Mouse (Mus musculus) limb, embryonic 10.5 days (tissue): ENCODE data around the gene Selenos. TPM values are rescaled to one million over a fixed set of nuclear protein-coding genes. Genes with fewer than 3 reads are reported as not detected.

Experiments
- DNase-seq: peaks from one replicate; pipeline ENCODE4 v3.0.0-alpha.2; 2017; ENCODE audit warnings: low spot score
- H3K27ac ChIP-seq: fragments of 300-500 bp; sonication (generic); 2 replicates; pipeline ENCODE4 v1.5.1; 2016; ENCODE audit warnings: mild to moderate bottlenecking
- H3K27me3 ChIP-seq: fragments of 300-500 bp; sonication (generic); 2 replicates; pipeline ENCODE4 v1.6.1; 2016; ENCODE audit warnings: low read depth, mild to moderate bottlenecking; ENCODE audit not compliant: poor library complexity, severe bottlenecking
- H3K36me3 ChIP-seq: fragments of 300-500 bp; sonication (generic); 2 replicates; pipeline ENCODE4 v1.6.1; 2016; ENCODE audit warnings: mild to moderate bottlenecking, moderate library complexity
- H3K4me1 ChIP-seq: fragments of 300-500 bp; sonication (generic); 2 replicates; pipeline ENCODE4 v1.6.1; 2016
- H3K4me3 ChIP-seq: fragments of 300-500 bp; sonication (generic); 2 replicates; pipeline ENCODE4 v1.5.1; 2016; ENCODE audit warnings: mild to moderate bottlenecking, moderate library complexity
- H3K9me3 ChIP-seq: fragments of 300-500 bp; sonication (generic); replicated peaks from 2 replicates; pipeline ENCODE4 v1.6.1; 2016; ENCODE audit warnings: mild to moderate bottlenecking
- WGBS: fragments of 180-500 bp; shearing (Covaris S2); methylation state at CpG from one replicate; pipeline ENCODE4 v1.1.7; 2016; 5-methylcytosine and 5-hydroxymethylcytosine counted together
- polyA plus RNA-seq: library from polyadenylated mRNA; unstranded; fragments of >200 nt; fragmentation: Nextera tagmentation; extraction: Ambion mirVana; gene quantifications from 2 replicates; pipeline ENCODE4 v1.2.1, GENCODE M21; 2016

Gene Selenos
- polyA plus RNA-seq, 1 experiment from 2014 or later = 83.0 TPM

- Histone ChIP-seq H3K4me3 (no peak overlapping the region), H3K9me3 (no peaks in the 10 kb centered on the region), H3K27me3 (no peaks in the 10 kb centered on the region), H3K4me1 (peaks cover 15% of the 10 kb centered on the region; the same call in 1 of the 2 replicates), H3K36me3 (peaks cover 55% of the 10 kb centered on the region), H3K27ac (no peak overlapping the region)
- DNase-seq = no peak
- whole genome bisulfite sequencing = 92% methylated on average over 4 of the region's 4 CpGs
These were observed 52.5 kb downstream of the Selenos start for GRCm38 (mm10) chr7:66131776-66132421.

- 96% methylated on average over 3 of the region's 3 CpGs for WGBS
- Histone ChIP-seq H3K27ac (no peak overlapping the region), H3K27me3 (no peaks in the 10 kb centered on the region), H3K4me3 (no peak overlapping the region), H3K4me1 (peaks cover 10% of the 10 kb centered on the region; the same call in 1 of the 2 replicates), H3K36me3 (peaks cover 44% of the 10 kb centered on the region), H3K9me3 (no peaks in the 10 kb centered on the region)
- DNase-seq = no peak
These were observed 54.7 kb downstream of the Selenos start for GRCm38 (mm10) chr7:66134154-66134553.

GRCm38 (mm10) chr7:66135644-66136043 is 56.2 kb downstream of the Selenos start:
- Histone ChIP-seq H3K36me3 (peaks cover 41% of the 10 kb centered on the region), H3K27me3 (no peaks in the 10 kb centered on the region), H3K27ac (no peak overlapping the region), H3K9me3 (no peaks in the 10 kb centered on the region), H3K4me1 (peaks cover 10% of the 10 kb centered on the region; the same call in 1 of the 2 replicates), H3K4me3 (no peak overlapping the region)
- DNase-seq = no peak
- WGBS = 94% methylated on average over 3 of the region's 3 CpGs

GRCm38 (mm10) chr7:66136187-66136586 is 56.7 kb downstream of the Selenos start:
- Histone ChIP-seq H3K4me1 (peaks cover 10% of the 10 kb centered on the region; the same call in 1 of the 2 replicates), H3K27ac (no peak overlapping the region), H3K36me3 (peaks cover 36% of the 10 kb centered on the region), H3K27me3 (no peaks in the 10 kb centered on the region), H3K9me3 (no peaks in the 10 kb centered on the region), H3K4me3 (no peak overlapping the region)
- no peak for DNase-seq

GRCm38 (mm10) chr7:66137309-66137708 is 57.9 kb downstream of the Selenos start:
- Histone ChIP-seq H3K4me3 (no peak overlapping the region), H3K4me1 (peaks cover 10% of the 10 kb centered on the region; the same call in 1 of the 2 replicates), H3K9me3 (no peaks in the 10 kb centered on the region), H3K36me3 (peaks cover 25% of the 10 kb centered on the region), H3K27me3 (no peaks in the 10 kb centered on the region), H3K27ac (no peak overlapping the region)
- no peak for DNase-seq
- WGBS = 94% methylated on average over 4 of the region's 4 CpGs

- Histone ChIP-seq H3K9me3 (no peaks in the 10 kb centered on the region), H3K4me1 (peaks cover 10% of the 10 kb centered on the region; the same call in 1 of the 2 replicates), H3K27me3 (no peaks in the 10 kb centered on the region), H3K4me3 (no peak overlapping the region), H3K27ac (no peak overlapping the region), H3K36me3 (peaks cover 28% of the 10 kb centered on the region)
- 78% methylated on average over 4 of the region's 4 CpGs for WGBS
- no peak for DNase-seq
These were observed 58.9 kb downstream of the Selenos start for GRCm38 (mm10) chr7:66138301-66138700.

- 86% methylated on average over 5 of the region's 5 CpGs for WGBS
- H3K27me3 ChIP-seq = no peaks in the 10 kb centered on the region
- H3K4me3 ChIP-seq = no peak overlapping the region
- no peak for DNase-seq
- H3K27ac ChIP-seq = no peak overlapping the region
- peaks cover 10% of the 10 kb centered on the region; the same call in 1 of the 2 replicates for H3K4me1 ChIP-seq
- no peaks in the 10 kb centered on the region for H3K9me3 ChIP-seq
- peaks cover 32% of the 10 kb centered on the region for H3K36me3 ChIP-seq
These were observed 59.4 kb downstream of the Selenos start for GRCm38 (mm10) chr7:66138878-66139277.

Other genes with a start within 250 kb of the Selenos start
- 1.1 and 1.8 TPM in 2 replicates for gene Pcsk6, start 217.9 kb upstream of the Selenos start, polyA plus RNA-seq
- gene Gm45213, start 36.0 kb upstream of the Selenos start, polyA plus RNA-seq = not detected in 2 replicates
- 276 and 312 TPM in 2 replicates for gene Snrpa1, start 20.6 kb upstream of the Selenos start, polyA plus RNA-seq
- gene Chsy1, start 29.9 kb downstream of the Selenos start, polyA plus RNA-seq = 12.9 and 14.8 TPM in 2 replicates